Mouse (Mus musculus): ENCODE results near the gene Phf11a. TPM values are rescaled to one million over a fixed set of nuclear protein-coding genes. Genes with fewer than 3 reads are reported as not detected.
A peak's percentile ranks its signal among the peaks of the same experiment; 100 is the strongest.
"Not testable (repeated sequence)": the region's sequence is repeated elsewhere in the genome, so short reads cannot be mapped to it uniquely, and the experiment has no call there.

Gene Phf11a
- total RNA-seq (2014; rRNA removed): not detected in 2 replicates
- polyA plus RNA-seq (2015; fragmentation: Nextera tagmentation; extraction: Ambion mirVana): 0.14 TPM in 1 of 2 replicates, not detected in the other

DNA sequence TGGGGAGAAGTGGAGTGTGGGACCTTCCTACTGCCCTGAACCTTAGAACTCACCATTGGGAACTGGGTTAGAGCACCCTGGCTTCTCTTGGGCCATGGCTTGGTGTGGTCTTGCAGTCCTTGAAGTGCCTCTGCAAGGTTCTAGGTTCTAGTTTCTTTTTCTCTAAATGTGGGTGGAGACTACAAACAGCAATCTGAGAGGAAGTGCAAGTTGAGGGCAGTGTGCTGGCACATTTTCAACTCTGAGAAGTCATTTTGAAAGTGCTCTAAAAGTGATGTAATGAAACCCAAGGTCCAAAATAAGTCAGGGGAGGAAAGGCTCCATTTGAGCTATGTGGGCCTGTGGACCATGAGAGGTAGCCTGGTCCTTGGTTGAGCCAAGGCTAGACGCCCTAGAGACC, at the start of gene Phf11a:
Gene Phf11a (minus strand): TSS at position 132 of the 400 bp plus-strand sequence.
- not testable (repeated sequence) for H3K27me3 ChIP-seq (ENCODE audit: insufficient read depth, low read length); ATAC-seq; H3K9ac ChIP-seq (replicated peaks; ENCODE audit: low read length); H3K4me3 ChIP-seq (ENCODE audit: low read length); DNase-seq (ENCODE audit: low spot score); H3K36me3 ChIP-seq (ENCODE audit: insufficient read depth, low read length); H3K9me3 ChIP-seq (ENCODE audit: low read length); H3K27ac ChIP-seq; H3K4me1 ChIP-seq (ENCODE audit: insufficient read depth, low read length); H3K4me2 ChIP-seq (ENCODE audit: low read depth, low read length)
- WGBS: 58% methylated on average over 1 of the region's 1 CpGs

DNA sequence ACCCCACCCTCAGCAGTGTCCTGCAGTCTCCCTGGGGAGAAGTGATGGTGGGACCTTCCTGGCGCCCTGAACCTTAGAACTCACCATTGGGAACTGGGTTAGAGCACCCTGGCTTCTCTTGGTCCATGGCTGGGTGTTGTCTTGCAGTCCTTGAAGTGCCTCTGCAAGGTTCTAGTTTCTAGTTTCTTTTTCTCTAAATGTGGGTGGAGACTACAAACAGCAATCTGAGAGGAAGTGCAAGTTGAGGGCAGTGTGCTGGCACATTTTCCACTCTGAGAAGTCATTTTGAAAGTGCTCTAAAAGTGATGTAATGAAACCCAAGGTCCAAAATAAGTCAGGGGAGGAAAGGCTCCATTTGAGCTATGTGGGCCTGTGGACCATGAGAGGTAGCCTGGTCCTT, 43.9 kb upstream of the Phf11a start, which contains the start of gene Phf11b:
Gene Phf11b (minus strand): TSS at position 163 of the 400 bp plus-strand sequence.
- ATAC-seq; H3K27ac ChIP-seq; H3K4me3 ChIP-seq (ENCODE audit: low read length); H3K36me3 ChIP-seq (ENCODE audit: insufficient read depth, low read length); H3K4me2 ChIP-seq (ENCODE audit: low read depth, low read length); H3K4me1 ChIP-seq (ENCODE audit: insufficient read depth, low read length); DNase-seq (ENCODE audit: low spot score); H3K9me3 ChIP-seq (ENCODE audit: low read length); H3K27me3 ChIP-seq (ENCODE audit: insufficient read depth, low read length); H3K9ac ChIP-seq (replicated peaks; ENCODE audit: low read length): not testable (repeated sequence)
- 60% methylated on average over 1 of the region's 1 CpGs for WGBS

DNA sequence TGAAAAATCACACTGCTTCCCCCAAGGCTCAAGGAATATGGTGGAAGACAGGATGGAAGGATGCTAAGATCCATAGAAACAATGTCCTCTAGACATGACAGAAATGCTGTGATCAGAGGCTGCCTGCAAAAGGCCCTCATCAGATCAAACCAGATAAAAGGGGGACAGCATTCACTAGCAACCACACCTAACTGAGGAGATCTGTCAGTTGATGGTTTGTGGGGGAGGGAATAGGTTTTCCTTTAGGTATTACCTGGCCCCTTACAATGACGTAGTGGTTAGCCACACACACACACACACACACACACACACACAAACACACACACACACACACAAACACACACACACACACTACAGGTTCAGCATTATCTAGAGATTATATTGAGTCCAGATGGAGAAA, 42.2 kb upstream of the Phf11a start:
- Histone ChIP-seq H3K9me3 (ENCODE audit: low read length) (no peaks in the 10 kb centered on the region), H3K27ac (no peak overlapping the region), H3K9ac (replicated peaks; ENCODE audit: low read length) (no peak overlapping the region), H3K4me1 (ENCODE audit: insufficient read depth, low read length) (no peaks in the 10 kb centered on the region), H3K4me3 (ENCODE audit: low read length) (no peak overlapping the region), H3K27me3 (ENCODE audit: insufficient read depth, low read length) (no peaks in the 10 kb centered on the region), H3K4me2 (ENCODE audit: low read depth, low read length) (no peak overlapping the region), H3K36me3 (ENCODE audit: insufficient read depth, low read length) (no peaks in the 10 kb centered on the region)
- no peak for TF ChIP-seq CTCF (IDR thresholded peaks at IDR 0.05; ENCODE audit: low read depth)
- no peak for DNase-seq (ENCODE audit: low spot score)
- ATAC-seq: no peak
- WGBS: 93% methylated on average over 1 of the region's 1 CpGs

DNA sequence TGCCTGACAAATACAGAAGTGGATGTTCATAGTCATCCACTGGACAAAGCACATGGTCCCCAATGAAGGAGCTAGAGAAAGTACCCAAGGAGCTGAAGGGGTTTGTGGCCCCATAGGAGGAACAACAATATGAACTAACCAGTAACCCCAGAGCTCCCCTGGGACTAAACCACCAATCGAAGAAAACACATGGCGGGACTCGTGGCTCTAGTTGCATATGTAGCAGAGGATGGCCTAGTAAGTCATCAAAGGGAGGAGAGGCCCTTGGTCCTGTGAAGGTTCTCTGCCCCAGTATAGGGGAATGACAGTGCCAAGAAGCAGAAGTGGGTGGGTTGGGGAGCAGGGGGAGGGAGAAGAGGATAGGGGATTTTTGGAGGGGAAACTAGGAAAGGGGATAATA, 38.7 kb upstream of the Phf11a start:
- not testable (repeated sequence) for H3K4me2 ChIP-seq (ENCODE audit: low read depth, low read length); H3K4me3 ChIP-seq (ENCODE audit: low read length); DNase-seq (ENCODE audit: low spot score); H3K4me1 ChIP-seq (ENCODE audit: insufficient read depth, low read length); H3K27ac ChIP-seq; H3K36me3 ChIP-seq (ENCODE audit: insufficient read depth, low read length); H3K9me3 ChIP-seq (ENCODE audit: low read length); H3K27me3 ChIP-seq (ENCODE audit: insufficient read depth, low read length); H3K9ac ChIP-seq (replicated peaks; ENCODE audit: low read length); ATAC-seq
- WGBS: 80% methylated on average over 3 of the region's 3 CpGs

DNA sequence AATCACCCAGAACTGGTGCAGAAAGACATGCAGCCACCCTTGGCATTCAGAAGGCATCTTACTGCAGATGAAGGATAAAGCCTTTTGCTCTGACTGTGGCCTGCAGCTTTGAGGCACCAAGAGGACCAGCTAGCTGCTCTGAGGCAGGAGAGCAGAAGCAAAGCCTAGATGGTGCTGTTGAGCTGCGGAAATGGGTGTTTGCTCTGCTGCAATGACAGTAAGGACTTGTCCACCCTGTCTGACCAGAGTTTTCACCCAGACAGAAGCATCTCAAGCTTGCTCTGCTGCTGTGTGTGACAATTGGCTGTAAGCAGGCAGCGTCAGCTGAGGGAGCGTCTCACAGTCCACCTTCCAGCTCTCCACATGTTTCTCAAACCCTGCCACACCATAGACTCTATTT, 33.2 kb upstream of the Phf11a start:
- 67% methylated on average over 3 of the region's 3 CpGs for WGBS
- H3K4me2 ChIP-seq (ENCODE audit: low read depth, low read length); H3K9ac ChIP-seq (replicated peaks; ENCODE audit: low read length); H3K27me3 ChIP-seq (ENCODE audit: insufficient read depth, low read length); H3K4me1 ChIP-seq (ENCODE audit: insufficient read depth, low read length); H3K36me3 ChIP-seq (ENCODE audit: insufficient read depth, low read length); H3K9me3 ChIP-seq (ENCODE audit: low read length); H3K4me3 ChIP-seq (ENCODE audit: low read length); H3K27ac ChIP-seq; ATAC-seq: not testable (repeated sequence)
- peak; percentile 52 for TF ChIP-seq CTCF (IDR thresholded peaks at IDR 0.05; ENCODE audit: low read depth)
- peak; percentile 39 for DNase-seq (ENCODE audit: low spot score)

DNA sequence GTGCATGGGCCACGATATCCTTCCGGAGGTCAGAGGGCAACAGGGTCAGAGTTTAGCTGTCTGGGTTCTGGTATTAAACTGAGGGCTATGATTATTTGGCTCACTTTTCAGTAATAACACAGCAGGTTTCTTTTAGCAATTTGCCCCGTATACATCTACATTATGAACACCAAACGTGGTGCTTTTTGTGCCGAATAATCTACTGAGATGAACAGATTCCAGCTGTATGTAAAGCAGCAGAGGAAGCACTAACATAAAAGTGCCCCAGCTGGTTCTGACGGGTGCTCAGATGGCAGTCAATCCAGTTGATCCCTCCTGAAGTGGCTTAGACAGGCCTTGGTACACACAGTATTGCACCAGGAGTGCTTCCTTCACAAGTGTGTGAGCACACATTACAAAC, 22.6 kb upstream of the Phf11a start:
- not testable (repeated sequence) for H3K4me2 ChIP-seq (ENCODE audit: low read depth, low read length); H3K27ac ChIP-seq; H3K36me3 ChIP-seq (ENCODE audit: insufficient read depth, low read length); ATAC-seq; H3K4me1 ChIP-seq (ENCODE audit: insufficient read depth, low read length); DNase-seq (ENCODE audit: low spot score); H3K4me3 ChIP-seq (ENCODE audit: low read length); H3K27me3 ChIP-seq (ENCODE audit: insufficient read depth, low read length); H3K9me3 ChIP-seq (ENCODE audit: low read length); H3K9ac ChIP-seq (replicated peaks; ENCODE audit: low read length)
- 83% methylated on average over 6 of the region's 6 CpGs for WGBS

DNA sequence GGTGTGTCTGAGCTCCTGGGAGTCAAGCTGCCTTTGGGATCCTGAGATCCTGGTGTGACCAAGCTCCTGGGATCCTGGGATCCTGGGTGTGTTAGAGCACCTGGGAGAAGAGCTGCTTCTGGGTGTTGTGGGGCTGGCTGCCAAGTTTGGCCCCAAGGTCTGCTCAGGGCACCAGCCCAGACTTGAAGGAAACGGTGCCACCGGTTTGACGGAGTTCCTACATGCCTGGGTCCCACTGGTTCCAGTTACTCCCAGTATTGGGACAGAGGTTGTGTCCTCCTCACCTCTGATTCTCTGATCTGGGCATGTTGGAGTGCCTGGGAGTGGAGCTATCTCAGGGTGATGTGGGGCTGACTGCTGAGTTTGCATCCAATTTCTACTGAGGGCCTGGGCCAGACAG, 21.7 kb upstream of the Phf11a start:
- H3K36me3 ChIP-seq (ENCODE audit: insufficient read depth, low read length); H3K27me3 ChIP-seq (ENCODE audit: insufficient read depth, low read length); DNase-seq (ENCODE audit: low spot score); H3K4me3 ChIP-seq (ENCODE audit: low read length); H3K27ac ChIP-seq; H3K9ac ChIP-seq (replicated peaks; ENCODE audit: low read length); H3K9me3 ChIP-seq (ENCODE audit: low read length); H3K4me2 ChIP-seq (ENCODE audit: low read depth, low read length); ATAC-seq; H3K4me1 ChIP-seq (ENCODE audit: insufficient read depth, low read length): not testable (repeated sequence)
- WGBS: 94% methylated on average over 3 of the region's 3 CpGs

DNA sequence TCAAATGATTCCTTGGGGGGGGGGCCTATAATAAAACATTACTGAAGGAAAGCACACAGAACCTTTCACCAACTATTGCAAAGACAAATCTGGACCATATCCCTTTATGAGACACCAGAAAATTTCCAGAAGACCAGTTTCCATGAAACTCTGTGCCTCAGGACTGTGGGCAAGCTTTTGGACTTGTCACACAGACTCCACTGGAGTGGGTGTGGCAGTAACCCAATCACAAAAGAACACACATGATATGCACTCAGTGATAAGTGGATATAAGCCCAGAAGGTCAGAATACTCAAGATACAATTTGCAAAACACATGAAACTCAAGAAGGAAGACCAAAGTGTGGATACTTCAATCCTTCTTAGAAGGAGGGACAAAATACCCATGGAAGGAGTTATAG, 5.6 kb downstream of the Phf11a start:
- not testable (repeated sequence) for DNase-seq (ENCODE audit: low spot score); H3K4me2 ChIP-seq (ENCODE audit: low read depth, low read length); H3K9ac ChIP-seq (replicated peaks; ENCODE audit: low read length); H3K4me3 ChIP-seq (ENCODE audit: low read length); H3K27me3 ChIP-seq (ENCODE audit: insufficient read depth, low read length); H3K27ac ChIP-seq; H3K4me1 ChIP-seq (ENCODE audit: insufficient read depth, low read length); H3K36me3 ChIP-seq (ENCODE audit: insufficient read depth, low read length); ATAC-seq; H3K9me3 ChIP-seq (ENCODE audit: low read length)

DNA sequence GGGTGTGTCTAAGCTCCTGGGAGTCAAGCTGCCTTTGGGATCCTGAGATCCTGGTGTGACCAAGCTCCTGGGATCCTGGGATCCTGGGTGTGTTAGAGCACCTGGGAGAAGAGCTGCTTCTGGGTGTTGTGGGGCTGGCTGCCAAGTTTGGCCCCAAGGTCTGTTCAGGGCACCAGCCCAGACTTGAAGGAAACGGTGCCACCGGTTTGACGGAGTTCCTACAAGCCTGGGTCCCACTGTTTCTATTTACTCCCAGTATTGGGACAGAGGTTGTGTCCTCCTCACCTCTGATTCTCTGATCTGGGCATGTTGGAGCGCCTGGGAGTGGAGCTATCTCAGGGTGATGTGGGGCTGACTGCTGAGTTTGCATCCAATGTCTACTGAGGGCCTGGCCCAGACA, 22.4 kb downstream of the Phf11a start:
- not testable (repeated sequence) for H3K4me1 ChIP-seq (ENCODE audit: insufficient read depth, low read length); H3K9ac ChIP-seq (replicated peaks; ENCODE audit: low read length); H3K4me2 ChIP-seq (ENCODE audit: low read depth, low read length); H3K27ac ChIP-seq; ATAC-seq; DNase-seq (ENCODE audit: low spot score); H3K27me3 ChIP-seq (ENCODE audit: insufficient read depth, low read length); H3K4me3 ChIP-seq (ENCODE audit: low read length); H3K9me3 ChIP-seq (ENCODE audit: low read length); H3K36me3 ChIP-seq (ENCODE audit: insufficient read depth, low read length)
- 93% methylated on average over 4 of the region's 4 CpGs for WGBS
